Mouse (Mus musculus) heart, adult 2 months (tissue): ENCODE measurements around the gene Fgfr2. TPM values are rescaled to one million over a fixed set of nuclear protein-coding genes. Genes with fewer than 3 reads are reported as not detected.

ENCODE experiments used
- DNase-seq, 2 experiments: peaks; one replicate each; pipeline ENCODE4 v3.0.0; 2021
- H3K27ac ChIP-seq: fragments of 200-600 bp; 2 replicates; pipeline ENCODE4 v1.8.1; 2022
- H3K27me3 ChIP-seq: fragments of 200-500 bp; 2 replicates; pipeline ENCODE4 v1.6.1; 2012; ENCODE audit warnings: mild to moderate bottlenecking, low read length, inconsistent platforms, mixed read lengths; ENCODE audit not compliant: control insufficient read depth, insufficient read depth
- H3K36me3 ChIP-seq: fragments of 200-500 bp; 2 replicates; pipeline ENCODE4 v1.6.1; 2012; ENCODE audit warnings: low read length, inconsistent platforms; ENCODE audit not compliant: control insufficient read depth, insufficient read depth
- H3K4me1 ChIP-seq: fragments of 200-500 bp; 2 replicates; pipeline ENCODE4 v1.6.1; 2011; ENCODE audit warnings: low read length; ENCODE audit not compliant: control insufficient read depth, insufficient read depth
- H3K4me3 ChIP-seq: fragments of 200-600 bp; 2 replicates; pipeline ENCODE4 v1.8.1; 2022
- H3K79me2 ChIP-seq: fragments of 200-500 bp; replicated peaks from 2 replicates; pipeline ENCODE4 v1.6.1; 2012; ENCODE audit warnings: mild to moderate bottlenecking, inconsistent platforms, low read length, moderate library complexity, mixed read lengths; ENCODE audit not compliant: control insufficient read depth, insufficient read depth
- H3K9ac ChIP-seq: fragments of 200-500 bp; 2 replicates; pipeline ENCODE4 v1.6.1; 2012; ENCODE audit warnings: low read depth, mild to moderate bottlenecking, control low read depth, inconsistent platforms, low read length, mixed read lengths
- CTCF ChIP-seq: fragments of 200-600 bp; IDR thresholded peaks from 2 replicates; pipeline ENCODE4 v1.8.1; 2022; ENCODE audit warnings: antibody characterized with exemption, mild to moderate bottlenecking, moderate library complexity
- EP300 ChIP-seq: fragments of 200-500 bp; IDR thresholded peaks from 2 replicates; pipeline ENCODE4 v1.6.1; 2011; ENCODE audit warnings: low read depth, low read length, control low read depth; ENCODE audit not compliant: insufficient read depth
- POLR2A ChIP-seq: fragments of 200-500 bp; IDR thresholded peaks from 2 replicates; pipeline ENCODE4 v1.6.1; 2011; ENCODE audit warnings: mild to moderate bottlenecking, low read depth, low read length, control low read depth; ENCODE audit not compliant: insufficient read depth
- WGBS: fragments of 180-500 bp; shearing (Covaris S2); methylation state at CpG from one replicate; pipeline ENCODE4 v1.1.7; 2018; 5-methylcytosine and 5-hydroxymethylcytosine counted together
- intact Hi-C: fragments of 180-260 bp; cut with DNase I; formaldehyde crosslinking; loops from one replicate; pipeline ENCODE4 v1.15.1; 2025
- polyA plus RNA-seq: library from polyadenylated mRNA; depleted of rRNA; stranded (reverse); fragments of >200 nt; gene quantifications from 2 replicates; pipeline ENCODE4 v1.2.3, GENCODE M21; 2012
- total RNA-seq, 2 experiments: library from RNA; stranded (reverse); gene quantifications; 2 replicates each; pipeline ENCODE4 v1.2.3; 2021

The Fgfr2 gene
- total and polyA plus RNA-seq, 3 experiments, result 1.1 to 2.0 (median 1.3) TPM

- Histone ChIP-seq H3K4me1 (peaks cover 15% of the 10 kb centered on the region), H3K9ac (no peak overlapping the region), H3K4me3 (no peak overlapping the region), H3K79me2 (no peaks in the 10 kb centered on the region), H3K27ac (no peak overlapping the region), H3K36me3 (peaks cover 22% of the 10 kb centered on the region), H3K27me3 (no peaks in the 10 kb centered on the region)
- TF ChIP-seq EP300 (no peak), CTCF (no peak), POLR2A (no peak)
- WGBS, result 81% methylated on average over 5 of the region's 5 CpGs
- intact Hi-C loops, result loop anchor here (10.0 kb wide), 1 partner anchor 1012 kb away; the partner anchor contains the start of genes Hmx2 and Hmx3
- DNase-seq, result no peak
Measured at GRCm38 (mm10) chr7:132556575-132556974, 566.6 kb downstream of the Fgfr2 start.

- Histone ChIP-seq H3K36me3 (peaks cover 19% of the 10 kb centered on the region), H3K4me1 (peaks cover 17% of the 10 kb centered on the region), H3K79me2 (no peaks in the 10 kb centered on the region), H3K9ac (no peak overlapping the region), H3K4me3 (no peak overlapping the region), H3K27ac (no peak overlapping the region), H3K27me3 (no peaks in the 10 kb centered on the region)
- intact Hi-C loops, result loop anchor here (10.0 kb wide), 1 partner anchor 1011 kb away; the partner anchor contains the start of genes Hmx2 and Hmx3
- no peak for TF ChIP-seq POLR2A
- no peak for TF ChIP-seq CTCF
- TF ChIP-seq EP300, result no peak
- DNase-seq, result no peak
- WGBS, result 56% methylated on average over 4 of the region's 4 CpGs
Measured at GRCm38 (mm10) chr7:132555911-132556310, 567.2 kb downstream of the Fgfr2 start.

GRCm38 (mm10) chr7:132554091-132554490, 569.1 kb downstream of the Fgfr2 start:
- TF ChIP-seq CTCF, result no peak
- no peak for TF ChIP-seq POLR2A
- TF ChIP-seq EP300, result no peak

GRCm38 (mm10) chr7:132551351-132552126, 571.6 kb downstream of the Fgfr2 start:
- intact Hi-C loops, result loop anchor here (1.0 to 10.0 kb wide), 5 partner anchors 76 to 1007 kb away; partner anchors contain the start of genes Chst15, Hmx2 and Hmx3
- peak overlapping the region; percentile 73 for H3K4me3 ChIP-seq
- peak overlapping the region; percentile 66 for H3K9ac ChIP-seq
- TF ChIP-seq EP300, result peak; percentile 93
- peak; percentile 79 for TF ChIP-seq CTCF
- TF ChIP-seq POLR2A, result peak; percentile 76
- peaks cover 2% of the 10 kb centered on the region for H3K4me1 ChIP-seq
- H3K27me3 ChIP-seq, result no peaks in the 10 kb centered on the region
- 1% methylated on average over 27 of the region's 27 CpGs for WGBS
- H3K79me2 ChIP-seq, result no peaks in the 10 kb centered on the region
- peak; percentile 94 to 95 for DNase-seq
- no peaks in the 10 kb centered on the region for H3K36me3 ChIP-seq
- peak overlapping the region; percentile 67 for H3K27ac ChIP-seq

More at GRCm38 (mm10) chr7:132554091-132554490, 569.1 kb downstream of the Fgfr2 start:
- peaks cover 9% of the 10 kb centered on the region for H3K4me1 ChIP-seq
- DNase-seq, result no peak
- H3K27me3 ChIP-seq, result no peaks in the 10 kb centered on the region
- H3K36me3 ChIP-seq, result peaks cover 8% of the 10 kb centered on the region
- H3K79me2 ChIP-seq, result no peaks in the 10 kb centered on the region
- WGBS, result 35% methylated on average over 2 of the region's 2 CpGs
- no peak overlapping the region for H3K4me3 ChIP-seq
- no peak overlapping the region for H3K27ac ChIP-seq
- intact Hi-C loops, result loop anchor here (5.0 to 10.0 kb wide), 2 partner anchors 237 to 1009 kb away; partner anchors contain the start of genes Chst15, Hmx2 and Hmx3
- no peak overlapping the region for H3K9ac ChIP-seq

- 81% methylated on average over 3 of the region's 3 CpGs for WGBS
- DNase-seq, result no peak
Measured at GRCm38 (mm10) chr7:132547126-132547525, 576.0 kb downstream of the Fgfr2 start.

GRCm38 (mm10) chr7:132542427-132542826, 580.7 kb downstream of the Fgfr2 start:
- no peak for TF ChIP-seq EP300
- no peak for TF ChIP-seq POLR2A
- TF ChIP-seq CTCF, result no peak
- no peaks in the 10 kb centered on the region for H3K4me1 ChIP-seq
- no peaks in the 10 kb centered on the region for H3K36me3 ChIP-seq
- H3K9ac ChIP-seq, result no peak overlapping the region
- H3K4me3 ChIP-seq, result no peak overlapping the region
- no peak overlapping the region for H3K27ac ChIP-seq
- WGBS, result 74% methylated on average over 4 of the region's 4 CpGs
- no peak for DNase-seq
- H3K27me3 ChIP-seq, result no peaks in the 10 kb centered on the region
- intact Hi-C loops, result no loop called here
- H3K79me2 ChIP-seq, result no peaks in the 10 kb centered on the region

More at GRCm38 (mm10) chr7:132547126-132547525, 576.0 kb downstream of the Fgfr2 start:
- Histone ChIP-seq H3K9ac (no peak overlapping the region), H3K4me3 (no peak overlapping the region), H3K36me3 (no peaks in the 10 kb centered on the region), H3K27me3 (no peaks in the 10 kb centered on the region), H3K4me1 (peaks cover 2% of the 10 kb centered on the region), H3K27ac (no peak overlapping the region), H3K79me2 (no peaks in the 10 kb centered on the region)
- no peak for TF ChIP-seq POLR2A
- no peak for TF ChIP-seq CTCF
- no peak for TF ChIP-seq EP300
- intact Hi-C loops, result no loop called here
